In the genomic region with DNA sequence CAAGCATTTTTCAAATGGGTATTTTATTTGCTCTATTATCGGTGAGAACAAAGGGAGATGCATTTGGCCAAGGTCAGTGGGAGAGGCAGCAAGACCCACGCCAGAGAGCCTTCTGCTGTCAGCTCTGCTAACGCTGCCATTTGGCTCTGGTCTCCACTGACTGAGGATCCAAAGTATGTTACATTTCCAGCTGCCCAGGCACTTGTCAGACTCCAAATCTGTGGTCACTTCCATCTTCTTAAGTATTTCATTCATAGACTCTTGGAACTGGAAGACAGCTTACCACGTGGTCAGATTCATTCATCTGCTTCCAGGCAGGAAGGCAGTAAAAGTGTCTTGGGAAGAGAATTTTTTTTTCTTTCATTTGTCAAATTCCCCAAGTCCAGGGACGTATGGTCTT, we compare ENCODE assay signal across 19 mouse cellular contexts.
DNase-seq lines count a peak whose midpoint lies in the region; ATAC-seq and TF ChIP-seq lines count a peak whose summit lies in the region.
"Had no signal": no experiment of that assay in that cellular context is flagged by ENCODE, and none has a peak within 500 bp of the region (broad histone marks: within the 10 kb centered on the region; RNA-seq: fewer than 3 reads in every experiment).

No protein-coding gene starts in this region.

- H3K27me3 ChIP-seq in kidney, postnatal 0 days (ENCODE audit: insufficient read depth, low read length): no peaks in the 10 kb centered on the region
- no peaks in the 10 kb centered on the region for H3K27me3 ChIP-seq in kidney, embryonic 16.5 days (ENCODE audit: insufficient read depth, low read length)
- H3K27me3 ChIP-seq in lung, postnatal 0 days (replicated peaks; ENCODE audit: insufficient read depth, low read length): no peaks in the 10 kb centered on the region
- H3K27me3 ChIP-seq: embryonic facial prominence, embryonic 12.5 days; neural tube, embryonic 12.5 days had no signal

- no peaks in the 10 kb centered on the region for H3K36me3 ChIP-seq in kidney, postnatal 0 days (ENCODE audit: insufficient read depth, low read length)
- no peaks in the 10 kb centered on the region for H3K36me3 ChIP-seq in kidney, embryonic 16.5 days (ENCODE audit: insufficient read depth, low read length)
- no peaks in the 10 kb centered on the region for H3K36me3 ChIP-seq in lung, postnatal 0 days (ENCODE audit: insufficient read depth, low read length)
- H3K36me3 ChIP-seq: embryonic facial prominence, embryonic 12.5 days; neural tube, embryonic 12.5 days had no signal

- TF ChIP-seq EP300 in lung, postnatal 0 days (IDR thresholded peaks at IDR 0.05): no peak

- no peak for TF ChIP-seq CTCF in kidney, postnatal 0 days (IDR thresholded peaks at IDR 0.05; ENCODE audit: low read depth)
- no peak for TF ChIP-seq CTCF in lung, postnatal 0 days (IDR thresholded peaks at IDR 0.05)

- WGBS in kidney, postnatal 0 days: 28% methylated on average over 5 of the region's 5 CpGs
- 36% methylated on average over 5 of the region's 5 CpGs for WGBS in kidney, embryonic 16.5 days
- 44% methylated on average over 5 of the region's 5 CpGs for WGBS in lung, postnatal 0 days

- H3K4me2 ChIP-seq in kidney, postnatal 0 days (ENCODE audit: low read length): no peak overlapping the region
- no peak overlapping the region for H3K4me2 ChIP-seq in kidney, embryonic 16.5 days (replicated peaks; ENCODE audit: low read depth, low read length)
- no peak overlapping the region for H3K4me2 ChIP-seq in lung, postnatal 0 days (replicated peaks; ENCODE audit: low read depth, low read length)
- H3K4me2 ChIP-seq: embryonic facial prominence, embryonic 12.5 days; neural tube, embryonic 12.5 days had no signal

- ATAC-seq in kidney, postnatal 0 days (replicated peaks; ENCODE audit: low FRiP score, low read depth): no peak
- ATAC-seq in kidney, embryonic 16.5 days (ENCODE audit: low FRiP score, low TSS enrichment): no peak
- ATAC-seq in lung, postnatal 0 days: no peak
- ATAC-seq: hindbrain, embryonic 16.5 days had no signal

- H3K4me1 ChIP-seq in kidney, postnatal 0 days (replicated peaks; ENCODE audit: insufficient read depth, low read length): no peaks in the 10 kb centered on the region
- H3K4me1 ChIP-seq in kidney, embryonic 16.5 days (ENCODE audit: insufficient read depth, low read length): no peaks in the 10 kb centered on the region
- H3K4me1 ChIP-seq in lung, postnatal 0 days (ENCODE audit: insufficient read depth, low read depth, low read length): no peaks in the 10 kb centered on the region
- H3K4me1 ChIP-seq: embryonic facial prominence, embryonic 12.5 days; neural tube, embryonic 12.5 days had no signal

- peak; percentile 66 to 73 for DNase-seq in cerebellum, postnatal 10 days
- no peak for DNase-seq in cerebellum, adult 9-11 months
- peak; percentile 54 for DNase-seq in kidney, postnatal 0 days (ENCODE audit: low spot score)
- peak; percentile 38 for DNase-seq in Muller cell, postnatal 12 days (ENCODE audit: inconsistent ontology term)
- DNase-seq in lung, postnatal 0 days (ENCODE audit: low spot score): peak; percentile 22
- no peak for DNase-seq in urinary bladder, postnatal 25 days (ENCODE audit: low spot score)
- no peak for DNase-seq in thymus, postnatal 25 days
- DNase-seq: adrenal gland, adult 8-10 months; B cell, adult 2 months; cerebellum, postnatal 36 days; heart, adult 2 months; kidney, adult 2 months; liver; midbrain, embryonic 14.5 days; right cerebral cortex, postnatal 14 days had no signal

- no peak overlapping the region for H3K4me3 ChIP-seq in kidney, postnatal 0 days (replicated peaks; ENCODE audit: low read depth, low read length)
- no peak overlapping the region for H3K4me3 ChIP-seq in kidney, embryonic 16.5 days (ENCODE audit: low read length)
- H3K4me3 ChIP-seq in lung, postnatal 0 days (ENCODE audit: low read depth, low read length): no peak overlapping the region
- H3K4me3 ChIP-seq: embryonic facial prominence, embryonic 12.5 days; heart, adult 2 months; neural tube, embryonic 12.5 days had no signal

- H3K27ac ChIP-seq in kidney, postnatal 0 days: no peak overlapping the region
- H3K27ac ChIP-seq in kidney, embryonic 16.5 days (ENCODE audit: low read length): no peak overlapping the region
- H3K27ac ChIP-seq in lung, postnatal 0 days (ENCODE audit: low read length): no peak overlapping the region
- H3K27ac ChIP-seq: embryonic facial prominence, embryonic 12.5 days; heart, adult 2 months; neural tube, embryonic 12.5 days had no signal

- H3K9ac ChIP-seq in kidney, postnatal 0 days (ENCODE audit: low read depth, low read length): no peak overlapping the region
- no peak overlapping the region for H3K9ac ChIP-seq in kidney, embryonic 16.5 days (replicated peaks; ENCODE audit: low read length)
- H3K9ac ChIP-seq in lung, postnatal 0 days (replicated peaks; ENCODE audit: low read depth): no peak overlapping the region
- H3K9ac ChIP-seq: embryonic facial prominence, embryonic 12.5 days; neural tube, embryonic 12.5 days had no signal

- no peaks in the 10 kb centered on the region for H3K9me3 ChIP-seq in kidney, postnatal 0 days (replicated peaks; ENCODE audit: low read length)
- no peaks in the 10 kb centered on the region for H3K9me3 ChIP-seq in kidney, embryonic 16.5 days (ENCODE audit: low read length)
- no peaks in the 10 kb centered on the region for H3K9me3 ChIP-seq in lung, postnatal 0 days (ENCODE audit: low read length)
- H3K9me3 ChIP-seq: embryonic facial prominence, embryonic 12.5 days; neural tube, embryonic 12.5 days had no signal

Comparison
In these comparisons a context has a peak if more than half of its experiments do, and no peak if none do; other contexts are left out.
1. DNase-seq: peak in cerebellum, postnatal 10 days (2 of 2), kidney, postnatal 0 days (single experiment), Muller cell, postnatal 12 days (single experiment) and lung, postnatal 0 days (single experiment); none in cerebellum, adult 9-11 months (single experiment), urinary bladder, postnatal 25 days (single experiment) and thymus, postnatal 25 days (single experiment).